ENCODE assay signal across 9 mouse cellular contexts in the genomic region with DNA sequence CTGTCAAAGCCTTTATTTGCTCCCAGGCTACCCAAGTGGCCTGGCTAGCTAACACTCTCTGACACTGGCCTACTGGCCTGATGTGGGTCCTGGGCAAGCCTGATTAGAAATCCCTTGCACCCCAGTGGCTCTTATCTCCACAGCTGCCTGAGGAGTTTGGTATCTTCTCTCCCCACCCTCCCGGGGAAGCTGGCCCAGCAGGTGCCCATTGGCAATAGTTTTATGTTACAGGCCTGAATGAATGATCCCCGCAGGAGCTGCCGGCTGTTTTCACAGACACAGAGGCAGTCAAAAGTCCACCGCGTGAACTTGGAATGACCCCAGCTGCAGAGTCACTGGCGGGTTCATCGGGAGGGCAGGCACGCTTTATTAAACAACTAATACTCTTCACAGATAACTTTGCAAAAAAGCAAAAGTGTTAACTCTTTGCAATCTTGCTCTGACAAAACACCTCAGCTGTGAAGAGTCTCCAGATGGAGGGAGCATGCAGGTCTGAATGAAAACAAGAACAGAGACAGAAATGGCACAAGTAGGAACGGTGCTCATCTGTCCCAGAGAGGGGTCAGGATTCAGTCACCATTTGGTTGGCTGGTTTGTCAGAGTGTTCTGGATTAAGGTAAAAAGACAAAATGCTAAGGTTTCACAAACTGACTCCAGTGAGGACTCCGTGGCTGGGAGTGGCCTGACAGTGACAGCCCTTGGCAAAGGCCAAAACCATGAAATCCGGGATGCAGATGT.
DNase-seq lines count a peak whose midpoint lies in the region; ATAC-seq lines count a peak whose summit lies in the region.
"Had no signal": no experiment of that assay in that cellular context is flagged by ENCODE, and none has a peak within 500 bp of the region (broad histone marks: within the 10 kb centered on the region; RNA-seq: fewer than 3 reads in every experiment).

No protein-coding gene starts in this region.

- no peaks in the 10 kb centered on the region for H3K27me3 ChIP-seq in limb, embryonic 12.5 days
- H3K27me3 ChIP-seq: CH12.LX had no signal

- peaks cover 22% of the 10 kb centered on the region for H3K4me1 ChIP-seq in limb, embryonic 12.5 days (replicated peaks)

- peaks cover 30% of the 10 kb centered on the region for H3K36me3 ChIP-seq in limb, embryonic 12.5 days

- WGBS in limb, embryonic 12.5 days = 16% methylated on average over 11 of the region's 11 CpGs

- no peak overlapping the region for H3K9ac ChIP-seq in limb, embryonic 12.5 days (replicated peaks)

- H3K4me3 ChIP-seq in limb, embryonic 12.5 days (replicated peaks) = no peak overlapping the region

- 0 out of 2 replicates have a peak, but pooled peaks have one; percentile 18 for ATAC-seq in limb, embryonic 12.5 days (ENCODE audit: insufficient number of reproducible peaks, insufficient read depth, low FRiP score, low TSS enrichment, low read depth)

- H3K4me2 ChIP-seq in limb, embryonic 12.5 days = no peak overlapping the region

- peak; percentile 94 for DNase-seq in heart, adult 11 months
- DNase-seq in heart, adult 8-10 months (ENCODE audit: low spot score) = no peak
- DNase-seq in embryo, embryonic 10 days (ENCODE audit: low spot score) = peak; percentile 81
- DNase-seq in heart, postnatal 4 days = peak; percentile 63
- DNase-seq in spleen, postnatal 4 days (ENCODE audit: low spot score in 2 of 2) = peak; percentile 77 to 79
- DNase-seq in frontal cortex, postnatal 36 days (ENCODE audit: low spot score in 2 of 2) = no peak
- DNase-seq in B cell, adult 2 months = no peak

- 0 out of 2 replicates have a peak, but pooled peaks cover 2% of the 10 kb centered on the region for H3K9me3 ChIP-seq in limb, embryonic 12.5 days

- 0 out of 2 replicates have a peak overlapping the region, but pooled peaks have one; percentile 12 for H3K27ac ChIP-seq in limb, embryonic 12.5 days

Comparison
In these comparisons a context has a peak if more than half of its experiments do, and no peak if none do; other contexts are left out.
1. DNase-seq: peak in heart, adult 11 months (single experiment), embryo, embryonic 10 days (single experiment), heart, postnatal 4 days (single experiment) and spleen, postnatal 4 days (2 of 2); none in heart, adult 8-10 months (single experiment), frontal cortex, postnatal 36 days (0 of 2) and B cell, adult 2 months (0 of 2).